Mouse (Mus musculus): ENCODE measurements around the gene Gipc3.

Gipc3 gene

GRCm38 (mm10) chr10:81346453-81347067 lies 3.5 kb upstream of the Gipc3 start:
- peak; percentile 89 for DNase-seq (ENCODE audit: low read depth, low spot score)

GRCm38 (mm10) chr10:81345162-81345534 lies 2.1 kb upstream of the Gipc3 start:
- DNase-seq (ENCODE audit: low read depth, low spot score): no peak

- no peak for DNase-seq (ENCODE audit: low read depth, low spot score)
Measured at GRCm38 (mm10) chr10:81344421-81345161, 1.5 kb upstream of the Gipc3 start.

- DNase-seq (ENCODE audit: low read depth, low spot score): peak; percentile 70
Measured at GRCm38 (mm10) chr10:81341333-81341949, 1.6 kb downstream of the Gipc3 start.

GRCm38 (mm10) chr10:81340551-81341332 lies 2.3 kb downstream of the Gipc3 start:
- DNase-seq (ENCODE audit: low read depth, low spot score): peak; percentile 96

GRCm38 (mm10) chr10:81336558-81336957 lies 6.5 kb downstream of the Gipc3 start:
- DNase-seq (ENCODE audit: low read depth, low spot score): no peak

- DNase-seq (ENCODE audit: low read depth, low spot score): peak; percentile 66
Measured at GRCm38 (mm10) chr10:81335393-81336340, 7.4 kb downstream of the Gipc3 start.

- no peak for DNase-seq (ENCODE audit: low read depth, low spot score)
Measured at GRCm38 (mm10) chr10:81334324-81334723, 8.7 kb downstream of the Gipc3 start.

- DNase-seq (ENCODE audit: low read depth, low spot score): no peak
Measured at GRCm38 (mm10) chr10:81332277-81332676, 10.8 kb downstream of the Gipc3 start.

- DNase-seq (ENCODE audit: low read depth, low spot score): no peak
Measured at GRCm38 (mm10) chr10:81330007-81330406, 13.1 kb downstream of the Gipc3 start.

- no peak for DNase-seq (ENCODE audit: low read depth, low spot score)
Measured at GRCm38 (mm10) chr10:81329194-81329975, 13.7 kb downstream of the Gipc3 start.

- no peak for DNase-seq (ENCODE audit: low read depth, low spot score)
Measured at GRCm38 (mm10) chr10:81328386-81328785, 14.7 kb downstream of the Gipc3 start, which contains the start of gene Tbxa2r. Gene Tbxa2r (plus strand): TSS chr10:81328731.

GRCm38 (mm10) chr10:81327959-81328358 lies 15.1 kb downstream of the Gipc3 start:
- no peak for DNase-seq (ENCODE audit: low read depth, low spot score)

GRCm38 (mm10) chr10:81326858-81327257 lies 16.2 kb downstream of the Gipc3 start:
- DNase-seq (ENCODE audit: low read depth, low spot score): peak; percentile 49

GRCm38 (mm10) chr10:81325781-81326180 lies 17.3 kb downstream of the Gipc3 start:
- DNase-seq (ENCODE audit: low read depth, low spot score): no peak

GRCm38 (mm10) chr10:81325176-81325575 lies 17.9 kb downstream of the Gipc3 start:
- no peak for DNase-seq (ENCODE audit: low read depth, low spot score)

GRCm38 (mm10) chr10:81323791-81324530 lies 19.1 kb downstream of the Gipc3 start:
- no peak for DNase-seq (ENCODE audit: low read depth, low spot score)

- DNase-seq (ENCODE audit: low read depth, low spot score): no peak
Measured at GRCm38 (mm10) chr10:81323141-81323775, 19.8 kb downstream of the Gipc3 start.

- DNase-seq (ENCODE audit: low read depth, low spot score): no peak
Measured at GRCm38 (mm10) chr10:81322444-81322843, 20.6 kb downstream of the Gipc3 start.
